Mouse (Mus musculus): ENCODE results near the gene Pepd. TPM values are rescaled to one million over a fixed set of nuclear protein-coding genes. Genes with fewer than 3 reads are reported as not detected.
A peak's percentile ranks its signal among the peaks of the same experiment; 100 is the strongest.

Pepd gene
- polyA plus RNA-seq, 1 experiment from 2014 or later = 68.2 TPM

GRCm38 (mm10) chr7:34930263-34930757 lies 18.1 kb downstream of the Pepd start:
- H3K4me3 ChIP-seq (ENCODE audit: low read depth, low read length) = no peak overlapping the region
- peak; percentile 19 for DNase-seq
- 0 out of 2 replicates have a peak, but pooled peaks have one; percentile 24 for ATAC-seq (ENCODE audit: insufficient read depth)
- no peak overlapping the region for H3K4me2 ChIP-seq
- H3K4me1 ChIP-seq (ENCODE audit: insufficient read depth) = no peaks in the 10 kb centered on the region
- no peaks in the 10 kb centered on the region for H3K9me3 ChIP-seq (ENCODE audit: low read depth, low read length)
- no peak for TF ChIP-seq CTCF (IDR thresholded peaks at IDR 0.05; ENCODE audit: low read depth)
- no peak overlapping the region for H3K27ac ChIP-seq (ENCODE audit: low read depth)
- H3K27me3 ChIP-seq (ENCODE audit: insufficient read depth, low read length) = no peaks in the 10 kb centered on the region
- WGBS = 60% methylated on average over 7 of the region's 7 CpGs
- H3K36me3 ChIP-seq (ENCODE audit: insufficient read depth) = peaks cover 18% of the 10 kb centered on the region
- no peak overlapping the region for H3K9ac ChIP-seq

- peaks cover 6% of the 10 kb centered on the region; the same call in 1 of the 2 replicates for H3K9me3 ChIP-seq (ENCODE audit: low read depth, low read length)
- WGBS = 85% methylated on average over 8 of the region's 8 CpGs
- TF ChIP-seq CTCF (IDR thresholded peaks at IDR 0.05; ENCODE audit: low read depth) = no peak
- H3K4me3 ChIP-seq (ENCODE audit: low read depth, low read length) = no peak overlapping the region
- ATAC-seq (ENCODE audit: insufficient read depth) (no peak), DNase-seq (no peak)
- H3K27me3 ChIP-seq (ENCODE audit: insufficient read depth, low read length) = no peaks in the 10 kb centered on the region
- no peak overlapping the region for H3K27ac ChIP-seq (ENCODE audit: low read depth)
- H3K4me2 ChIP-seq = no peak overlapping the region
- peaks cover 30% of the 10 kb centered on the region for H3K36me3 ChIP-seq (ENCODE audit: insufficient read depth)
- H3K9ac ChIP-seq = no peak overlapping the region
- H3K4me1 ChIP-seq (ENCODE audit: insufficient read depth) = no peaks in the 10 kb centered on the region
Measured at GRCm38 (mm10) chr7:34932631-34933030, 20.5 kb downstream of the Pepd start.

- Histone ChIP-seq H3K4me2 (no peak overlapping the region), H3K9ac (no peak overlapping the region), H3K4me1 (ENCODE audit: insufficient read depth) (no peaks in the 10 kb centered on the region), H3K36me3 (ENCODE audit: insufficient read depth) (peaks cover 32% of the 10 kb centered on the region), H3K4me3 (ENCODE audit: low read depth, low read length) (no peak overlapping the region), H3K27ac (ENCODE audit: low read depth) (no peak overlapping the region), H3K9me3 (ENCODE audit: low read depth, low read length) (peaks cover 6% of the 10 kb centered on the region; the same call in 1 of the 2 replicates), H3K27me3 (ENCODE audit: insufficient read depth, low read length) (no peaks in the 10 kb centered on the region)
- TF ChIP-seq CTCF (IDR thresholded peaks at IDR 0.05; ENCODE audit: low read depth) = no peak
- 49% methylated on average over 3 of the region's 3 CpGs for WGBS
- DNase-seq (no peak), ATAC-seq (ENCODE audit: insufficient read depth) (no peak)
Measured at GRCm38 (mm10) chr7:34933142-34933541, 21.0 kb downstream of the Pepd start.

- 89% methylated on average over 2 of the region's 2 CpGs for WGBS
- Histone ChIP-seq H3K9me3 (ENCODE audit: low read depth, low read length) (peaks cover 6% of the 10 kb centered on the region; the same call in 1 of the 2 replicates), H3K27ac (ENCODE audit: low read depth) (no peak overlapping the region), H3K4me1 (ENCODE audit: insufficient read depth) (no peaks in the 10 kb centered on the region), H3K27me3 (ENCODE audit: insufficient read depth, low read length) (no peaks in the 10 kb centered on the region), H3K4me2 (no peak overlapping the region), H3K36me3 (ENCODE audit: insufficient read depth) (peaks cover 34% of the 10 kb centered on the region), H3K4me3 (ENCODE audit: low read depth, low read length) (no peak overlapping the region), H3K9ac (no peak overlapping the region)
- no peak for DNase-seq
- no peak; the same call in 1 of the 2 replicates for TF ChIP-seq CTCF (IDR thresholded peaks at IDR 0.05; ENCODE audit: low read depth)
- ATAC-seq (ENCODE audit: insufficient read depth) = no peak
Measured at GRCm38 (mm10) chr7:34936347-34936746, 24.2 kb downstream of the Pepd start.

GRCm38 (mm10) chr7:34938636-34939261 lies 26.6 kb downstream of the Pepd start:
- no peak for DNase-seq
- Histone ChIP-seq H3K36me3 (ENCODE audit: insufficient read depth) (peaks cover 33% of the 10 kb centered on the region), H3K4me3 (ENCODE audit: low read depth, low read length) (no peak overlapping the region), H3K9ac (no peak overlapping the region), H3K27ac (ENCODE audit: low read depth) (no peak overlapping the region), H3K27me3 (ENCODE audit: insufficient read depth, low read length) (no peaks in the 10 kb centered on the region), H3K4me2 (no peak overlapping the region), H3K4me1 (ENCODE audit: insufficient read depth) (no peaks in the 10 kb centered on the region), H3K9me3 (ENCODE audit: low read depth, low read length) (peaks cover 6% of the 10 kb centered on the region; the same call in 1 of the 2 replicates)
- ATAC-seq (ENCODE audit: insufficient read depth) = peak; percentile 28; the same call in 1 of the 2 replicates
- WGBS = 61% methylated on average over 7 of the region's 7 CpGs
- no peak for TF ChIP-seq CTCF (IDR thresholded peaks at IDR 0.05; ENCODE audit: low read depth)

GRCm38 (mm10) chr7:34939262-34939951 lies 27.2 kb downstream of the Pepd start:
- H3K27ac ChIP-seq (ENCODE audit: low read depth) = no peak overlapping the region
- DNase-seq = peak; percentile 17
- no peak overlapping the region for H3K4me2 ChIP-seq
- H3K9me3 ChIP-seq (ENCODE audit: low read depth, low read length) = peaks cover 6% of the 10 kb centered on the region; the same call in 1 of the 2 replicates
- no peak for TF ChIP-seq CTCF (IDR thresholded peaks at IDR 0.05; ENCODE audit: low read depth)
- no peak overlapping the region for H3K4me3 ChIP-seq (ENCODE audit: low read depth, low read length)
- peaks cover 31% of the 10 kb centered on the region for H3K36me3 ChIP-seq (ENCODE audit: insufficient read depth)
- ATAC-seq (ENCODE audit: insufficient read depth) = no peak
- WGBS = 60% methylated on average over 14 of the region's 14 CpGs
- H3K9ac ChIP-seq = no peak overlapping the region
- no peaks in the 10 kb centered on the region for H3K4me1 ChIP-seq (ENCODE audit: insufficient read depth)
- H3K27me3 ChIP-seq (ENCODE audit: insufficient read depth, low read length) = no peaks in the 10 kb centered on the region

- no peak overlapping the region for H3K27ac ChIP-seq (ENCODE audit: low read depth)
- no peaks in the 10 kb centered on the region for H3K27me3 ChIP-seq (ENCODE audit: insufficient read depth, low read length)
- H3K9me3 ChIP-seq (ENCODE audit: low read depth, low read length) = peaks cover 6% of the 10 kb centered on the region; the same call in 1 of the 2 replicates
Measured at GRCm38 (mm10) chr7:34939952-34940312, 27.8 kb downstream of the Pepd start.

More at GRCm38 (mm10) chr7:34939952-34940312, 27.8 kb downstream of the Pepd start:
- no peak for TF ChIP-seq CTCF (IDR thresholded peaks at IDR 0.05; ENCODE audit: low read depth)
- no peak for DNase-seq
- Histone ChIP-seq H3K4me1 (ENCODE audit: insufficient read depth) (no peaks in the 10 kb centered on the region), H3K36me3 (ENCODE audit: insufficient read depth) (peaks cover 26% of the 10 kb centered on the region; the same call in 1 of the 2 replicates), H3K9ac (no peak overlapping the region), H3K4me3 (ENCODE audit: low read depth, low read length) (no peak overlapping the region), H3K4me2 (no peak overlapping the region)
- ATAC-seq (ENCODE audit: insufficient read depth) = no peak
- 60% methylated on average over 7 of the region's 7 CpGs for WGBS
